Mouse (Mus musculus) CD4-positive, CD25-positive, alpha-beta regulatory T cell (primary cell): ENCODE data around the gene Gjd2. TPM values are rescaled to one million over a fixed set of nuclear protein-coding genes. Genes with fewer than 3 reads are reported as not detected.

ENCODE experiments used
- polyA plus RNA-seq: library from polyadenylated mRNA; unstranded; fragments of 100-300 nt; shearing (Covaris generic); gene quantifications from one replicate; pipeline ENCODE4 v1.2.1, GENCODE M21; 2017

Gene Gjd2
- polyA plus RNA-seq: not detected

DNA sequence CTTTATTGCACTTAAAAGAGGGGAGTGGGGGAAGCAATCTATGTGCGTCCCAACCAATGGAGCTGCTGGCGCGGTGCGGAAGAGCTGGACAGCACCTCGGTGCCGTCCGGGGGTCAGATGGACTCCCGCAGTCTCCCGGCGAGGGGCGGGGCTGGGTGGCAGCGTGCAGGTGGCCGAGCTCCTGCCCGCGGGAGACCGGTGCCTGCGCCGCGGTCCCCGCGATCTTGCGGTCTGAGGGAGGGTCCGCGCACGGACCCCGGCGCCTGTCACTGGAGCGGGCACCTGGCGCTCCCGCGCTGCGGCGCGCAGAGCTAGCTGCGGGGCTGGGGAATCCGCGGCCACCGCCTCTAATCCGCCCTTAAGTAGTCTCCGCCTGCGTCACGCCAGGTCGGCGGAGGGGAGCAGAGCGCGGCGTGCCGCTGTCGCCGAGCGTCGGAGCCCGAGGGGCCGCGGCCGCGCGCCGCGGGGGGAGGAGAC, at the start of gene Gjd2:
Gjd2 (minus strand) TSS at position 325 of the 477 bp plus-strand sequence.

DNA sequence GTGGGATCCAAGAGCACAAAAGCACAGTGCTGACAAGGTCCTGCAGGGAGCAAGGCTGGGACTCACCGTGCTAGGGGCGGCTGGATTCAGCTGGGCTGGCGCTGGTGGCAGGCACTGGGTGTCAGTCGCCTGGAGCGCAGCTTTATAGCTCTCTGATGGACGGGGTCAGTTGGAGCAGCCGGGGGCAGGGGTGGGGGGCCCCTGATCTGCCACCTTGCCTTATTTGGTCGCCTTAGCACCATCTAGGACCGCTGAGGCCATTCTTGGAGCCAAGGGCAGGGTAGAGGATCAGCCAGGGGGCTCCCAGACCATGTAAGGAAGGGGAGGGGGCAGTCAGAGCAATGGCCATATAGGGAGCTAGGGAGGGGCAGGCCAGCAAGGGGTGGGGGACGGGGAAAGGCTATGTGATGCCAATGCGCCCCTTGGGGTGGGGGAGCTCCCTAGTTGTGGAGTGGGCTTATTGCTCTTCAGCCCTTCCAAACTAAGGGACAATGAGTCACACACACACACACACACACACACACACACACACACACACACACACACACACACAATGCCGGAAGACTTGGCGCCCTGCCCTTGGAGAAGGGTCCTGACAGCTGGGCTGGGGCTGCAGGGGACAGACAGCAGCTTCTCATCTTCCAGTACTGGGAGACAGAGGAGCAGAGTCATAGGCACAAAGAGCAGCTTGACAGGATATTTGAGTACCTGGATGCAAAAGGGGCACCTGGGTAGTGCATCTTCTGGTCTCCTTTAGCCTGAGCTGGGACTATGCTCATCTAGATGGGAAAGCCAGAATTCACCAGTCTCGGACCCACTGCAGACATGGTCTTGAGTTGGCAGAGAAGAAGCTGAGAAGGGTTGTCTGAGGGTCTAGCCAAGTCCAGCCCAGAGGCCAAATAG, 39.5 kb upstream of the Gjd2 start, which contains the start of gene Actc1:
Actc1 (minus strand) TSS at position 853 of the 903 bp plus-strand sequence.

Other genes starting within 250 kb of the Gjd2 start
- 7.0 TPM for gene Scg5, start 184.5 kb downstream of the Gjd2 start, polyA plus RNA-seq
- gene Arhgap11a, start 165.0 kb downstream of the Gjd2 start, polyA plus RNA-seq: 4.1 TPM
- not detected for gene Actc1, start 39.9 kb upstream of the Gjd2 start, polyA plus RNA-seq
- gene Aqr, start 173.4 kb upstream of the Gjd2 start, polyA plus RNA-seq: 76.6 TPM
- gene Zfp770, start 187.8 kb upstream of the Gjd2 start, polyA plus RNA-seq: 3.6 TPM